Mouse (Mus musculus) thymus, adult 2 months (tissue): Measurements from ENCODE around the gene Tnrc6c. TPM values are rescaled to one million over a fixed set of nuclear protein-coding genes. Genes with fewer than 3 reads are reported as not detected.
A peak's percentile ranks its signal among the peaks of the same experiment; 100 is the strongest.

Experiments
- DNase-seq: peaks from one replicate; pipeline ENCODE4 v3.0.0; 2021
- H3K27ac ChIP-seq: fragments of 200-500 bp; 2 replicates; pipeline ENCODE4 v1.5.1; 2012; ENCODE audit warnings: low read length, control low read depth; ENCODE audit not compliant: control insufficient read depth, insufficient read depth
- H3K27me3 ChIP-seq: fragments of 200-500 bp; 2 replicates; pipeline ENCODE4 v1.6.1; 2012; ENCODE audit warnings: mild to moderate bottlenecking, low read length, moderate library complexity, mixed read lengths; ENCODE audit not compliant: control insufficient read depth, insufficient read depth
- H3K36me3 ChIP-seq: fragments of 200-500 bp; 2 replicates; pipeline ENCODE4 v1.6.1; 2012; ENCODE audit warnings: mild to moderate bottlenecking, low read length, moderate library complexity; ENCODE audit not compliant: control insufficient read depth, insufficient read depth
- H3K4me1 ChIP-seq: fragments of 200-500 bp; replicated peaks from 2 replicates; pipeline ENCODE4 v1.6.1; 2012; ENCODE audit warnings: low read length; ENCODE audit not compliant: control insufficient read depth, insufficient read depth
- H3K4me3 ChIP-seq: fragments of 200-500 bp; 2 replicates; pipeline ENCODE4 v1.5.1; 2012; ENCODE audit warnings: mild to moderate bottlenecking, low read length, control low read depth, moderate library complexity; ENCODE audit not compliant: control insufficient read depth, insufficient read depth
- CTCF ChIP-seq: fragments of 200-500 bp; IDR thresholded peaks from 2 replicates; pipeline ENCODE4 v1.5.1; 2012; ENCODE audit warnings: mild to moderate bottlenecking, control low read depth, low read length, moderate library complexity, borderline replicate concordance; ENCODE audit not compliant: control insufficient read depth, poor library complexity, insufficient read depth; ENCODE audit errors: extremely low read depth
- POLR2A ChIP-seq: fragments of 200-500 bp; IDR thresholded peaks from 2 replicates; pipeline ENCODE4 v1.6.1; 2012; ENCODE audit warnings: mild to moderate bottlenecking, low read length, control low read depth, moderate library complexity; ENCODE audit not compliant: control insufficient read depth, poor library complexity, insufficient read depth; ENCODE audit errors: extremely low read depth
- WGBS: fragments of 180-500 bp; shearing (Covaris S2); methylation state at CpG from one replicate; pipeline ENCODE4 v1.1.7; 2018; 5-methylcytosine and 5-hydroxymethylcytosine counted together
- polyA plus RNA-seq: library from polyadenylated mRNA; depleted of rRNA; stranded (reverse); fragments of >200 nt; gene quantifications from 2 replicates; pipeline ENCODE4 v1.2.3, GENCODE M21; 2012

Tnrc6c gene
- polyA plus RNA-seq, 1 experiment = 75.0 TPM

GRCm38 (mm10) chr11:117646786-117647185 is 7.3 kb upstream of the Tnrc6c start:
- WGBS = 93% methylated on average over 4 of the region's 4 CpGs
- Histone ChIP-seq H3K4me1 (no peaks in the 10 kb centered on the region), H3K4me3 (no peak overlapping the region), H3K27ac (no peak overlapping the region), H3K27me3 (no peaks in the 10 kb centered on the region), H3K36me3 (no peaks in the 10 kb centered on the region)
- DNase-seq = no peak
- TF ChIP-seq POLR2A (no peak), CTCF (no peak)

- no peaks in the 10 kb centered on the region for H3K27me3 ChIP-seq
- no peak for TF ChIP-seq POLR2A
- no peak for TF ChIP-seq CTCF
- H3K36me3 ChIP-seq = no peaks in the 10 kb centered on the region
- no peak overlapping the region for H3K4me3 ChIP-seq
- no peak overlapping the region for H3K27ac ChIP-seq
- no peaks in the 10 kb centered on the region for H3K4me1 ChIP-seq
- WGBS = 87% methylated on average over 6 of the region's 6 CpGs
- no peak for DNase-seq
Measured at GRCm38 (mm10) chr11:117648005-117648404, 6.1 kb upstream of the Tnrc6c start.

- WGBS = 90% methylated on average over 13 of the region's 13 CpGs
Measured at GRCm38 (mm10) chr11:117650721-117651644, 3.1 kb upstream of the Tnrc6c start.

DNA sequence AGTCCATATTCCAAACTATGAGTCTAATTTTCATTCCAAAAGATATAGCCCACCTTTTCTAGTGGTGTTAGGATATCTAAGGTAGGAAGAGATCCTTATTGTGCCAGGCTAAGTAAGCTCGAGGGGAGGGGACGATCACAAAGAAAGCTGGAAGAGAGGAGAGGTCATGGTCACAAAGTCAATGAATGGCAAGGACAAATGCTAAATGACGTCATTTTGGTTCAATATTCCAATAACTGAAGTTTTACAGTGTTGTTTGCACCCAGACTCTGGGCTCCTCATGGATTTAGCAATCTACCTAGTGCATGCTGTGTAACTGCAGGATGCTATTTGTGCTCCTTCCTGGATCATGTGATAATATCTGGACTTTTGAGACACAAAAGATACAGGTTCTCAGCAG is 1.2 kb upstream of the Tnrc6c start:
- H3K4me3 ChIP-seq = no peak overlapping the region
- no peak for TF ChIP-seq CTCF
- TF ChIP-seq POLR2A = no peak
- DNase-seq = no peak
- H3K27me3 ChIP-seq = no peaks in the 10 kb centered on the region
- H3K4me1 ChIP-seq = peaks cover 10% of the 10 kb centered on the region
- no peak overlapping the region for H3K27ac ChIP-seq
- 88% methylated on average over 3 of the region's 3 CpGs for WGBS
- H3K36me3 ChIP-seq = no peaks in the 10 kb centered on the region

More at GRCm38 (mm10) chr11:117650721-117651644, 3.1 kb upstream of the Tnrc6c start:
- Histone ChIP-seq H3K4me1 (peaks cover 6% of the 10 kb centered on the region), H3K36me3 (no peaks in the 10 kb centered on the region), H3K27ac (no peak overlapping the region), H3K27me3 (no peaks in the 10 kb centered on the region), H3K4me3 (no peak overlapping the region)
- TF ChIP-seq POLR2A = no peak
- TF ChIP-seq CTCF = no peak
- DNase-seq = no peak

DNA sequence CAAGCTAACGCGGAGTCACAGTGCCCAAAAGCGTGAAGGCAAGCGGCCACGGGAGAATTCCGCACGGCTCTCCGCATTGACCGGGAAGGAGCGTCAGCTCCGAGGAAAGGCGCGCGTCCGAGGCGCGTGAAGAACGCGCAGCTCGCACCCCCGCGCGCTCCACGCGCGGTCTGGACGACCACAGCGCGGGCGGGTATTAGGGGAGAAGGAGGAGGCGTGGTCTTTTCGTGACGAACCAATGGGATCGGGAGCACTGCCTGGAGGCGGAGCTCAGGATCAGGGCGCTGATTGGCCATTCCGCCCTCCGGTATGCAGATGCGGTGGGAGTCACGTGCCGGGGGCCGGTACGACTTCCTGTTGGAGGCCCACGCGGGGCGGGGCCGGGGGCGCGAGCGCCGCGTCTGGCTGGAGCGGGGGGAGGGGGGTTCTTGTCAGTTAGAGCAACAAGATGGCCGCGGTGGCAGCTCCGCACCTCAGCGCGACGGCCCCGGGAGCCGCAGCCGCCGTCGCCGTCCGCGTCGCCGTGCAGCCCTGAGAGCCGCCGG is 363 bp downstream of the Tnrc6c start:
- no peaks in the 10 kb centered on the region for H3K27me3 ChIP-seq
- WGBS = under 1% methylated on average over 69 of the region's 71 CpGs
- peaks cover 13% of the 10 kb centered on the region for H3K4me1 ChIP-seq
- H3K27ac ChIP-seq = peak overlapping the region; percentile 54
- peak; percentile 99 for DNase-seq
- peak; percentile 42; the same call in 1 of the 2 replicates for TF ChIP-seq CTCF
- peak; percentile 100 for TF ChIP-seq POLR2A
- H3K36me3 ChIP-seq = no peaks in the 10 kb centered on the region
- H3K4me3 ChIP-seq = peak overlapping the region; percentile 66

DNA sequence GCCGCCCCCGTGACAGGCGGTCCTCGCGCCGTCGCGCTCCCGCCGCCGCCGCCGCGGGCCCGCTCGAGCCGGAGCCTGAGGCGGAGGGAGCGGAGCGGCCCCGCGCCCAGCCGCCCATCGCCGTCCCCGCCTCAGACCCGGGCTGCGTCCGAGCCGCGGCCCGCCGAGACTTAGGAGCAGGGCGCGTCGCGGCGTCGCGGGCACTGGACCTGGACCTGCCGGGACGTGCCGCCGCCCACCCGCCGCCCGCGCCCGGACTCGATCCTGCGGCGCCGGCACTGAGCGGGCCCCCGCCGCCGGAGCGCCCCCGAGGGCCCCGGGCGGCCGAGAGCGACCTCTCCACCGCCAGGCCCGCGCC is 824 bp downstream of the Tnrc6c start:
- 9% methylated on average over 64 of the region's 66 CpGs for WGBS
- Histone ChIP-seq H3K4me3 (peak overlapping the region; percentile 66), H3K27me3 (no peaks in the 10 kb centered on the region), H3K4me1 (peaks cover 13% of the 10 kb centered on the region), H3K36me3 (no peaks in the 10 kb centered on the region), H3K27ac (peak overlapping the region; percentile 16; the same call in 1 of the 2 replicates)
- TF ChIP-seq CTCF (no peak), POLR2A (no peak)
- DNase-seq = no peak
